Mouse (Mus musculus): Measurements from ENCODE around the gene Gm7324.
"Not testable (repeated sequence)": the region's sequence is repeated elsewhere in the genome, so short reads cannot be mapped to it uniquely, and the experiment has no call there.

The Gm7324 gene

DNA sequence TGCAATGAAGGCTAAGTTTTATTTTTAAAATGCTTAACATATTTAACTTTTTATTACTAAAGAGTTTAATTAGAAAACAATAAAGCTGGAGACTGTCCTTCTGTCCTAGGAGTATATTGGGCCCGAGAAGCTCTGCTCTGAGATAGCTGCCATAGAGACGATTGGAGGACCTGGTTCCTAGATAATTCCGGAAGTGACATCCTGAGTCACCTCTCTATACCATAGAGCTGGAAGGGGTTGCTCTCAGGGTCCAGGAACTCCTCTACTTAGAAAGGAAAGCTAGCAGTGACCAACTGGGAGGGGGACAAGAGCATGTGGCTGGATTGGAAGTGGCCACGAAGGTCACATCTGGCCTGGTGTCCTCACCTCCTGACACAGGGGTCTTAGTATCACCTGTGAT, at the start of gene Gm7324:
Gm7324 (plus strand) TSS at position 208 of the 400 bp plus-strand sequence.
- DNase-seq (ENCODE audit: low read depth, low spot score) = not testable (repeated sequence)

DNA sequence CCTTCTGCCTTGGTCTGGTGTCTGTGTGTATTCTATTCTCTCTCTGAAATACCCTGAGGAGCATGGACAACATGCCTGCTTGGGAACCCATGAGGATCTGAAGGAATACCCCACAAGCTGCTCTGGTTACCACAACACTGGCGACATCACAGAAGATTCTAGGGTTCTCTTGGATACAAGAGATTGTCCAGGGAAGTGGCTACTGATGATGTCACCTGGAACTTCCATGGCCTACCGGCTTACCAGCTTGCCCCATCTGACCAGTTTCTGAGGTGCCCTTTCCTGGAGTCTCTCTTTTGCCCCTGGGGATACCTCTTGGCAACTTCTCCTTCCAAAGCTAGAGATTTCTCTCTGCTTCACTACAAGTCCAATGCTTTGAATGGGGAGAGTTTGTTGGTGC, 20.5 kb upstream of the Gm7324 start, which contains the start of gene Gm8165:
Gm8165 (minus strand) TSS at position 101 of the 400 bp plus-strand sequence.
- DNase-seq (ENCODE audit: low read depth, low spot score) = not testable (repeated sequence)

DNA sequence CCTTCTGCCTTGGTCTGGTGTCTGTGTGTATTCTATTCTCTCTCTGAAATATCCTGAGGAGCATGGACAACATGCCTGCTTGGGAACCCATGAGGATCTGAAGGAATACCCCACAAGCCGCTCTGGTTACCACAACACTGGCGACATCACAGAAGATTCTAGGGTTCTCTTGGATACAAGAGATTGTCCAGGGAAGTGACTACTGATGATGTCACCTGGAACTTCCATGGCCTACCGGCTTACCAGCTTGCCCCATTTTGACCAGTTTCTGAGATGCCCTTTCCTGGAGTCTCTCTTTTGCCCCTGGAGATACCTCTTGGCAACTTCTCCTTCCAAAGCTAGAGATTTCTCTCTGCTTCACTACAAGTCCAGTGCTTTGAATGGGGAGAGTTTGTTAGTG, 29.8 kb downstream of the Gm7324 start, which contains the start of gene Gm16506:
Gm16506 (minus strand) TSS at position 101 of the 400 bp plus-strand sequence.
- DNase-seq (ENCODE audit: low read depth, low spot score) = not testable (repeated sequence)

DNA sequence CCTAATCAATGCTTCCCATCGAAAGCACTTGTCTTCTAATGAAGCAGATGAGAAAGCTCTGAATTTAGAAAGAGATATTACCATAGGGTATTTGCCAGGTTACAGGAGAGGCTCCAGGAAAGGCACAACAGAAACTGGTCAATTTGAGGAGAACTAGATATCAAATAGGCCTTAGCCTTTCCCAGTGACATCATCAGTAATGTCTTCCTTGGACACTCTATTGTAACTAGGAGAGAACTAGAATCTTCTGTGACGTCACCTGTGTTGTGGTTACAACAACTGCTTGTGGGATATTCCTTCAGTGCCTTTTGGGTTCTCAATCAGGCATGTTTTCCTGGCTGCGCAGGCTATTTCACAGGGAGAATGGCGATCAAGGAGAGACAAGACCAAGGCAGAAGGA, 49.9 kb downstream of the Gm7324 start, which contains the start of gene Gm6526:
Gm6526 (plus strand) TSS at position 301 of the 400 bp plus-strand sequence.
- DNase-seq (ENCODE audit: low read depth, low spot score) = not testable (repeated sequence)
